Mouse (Mus musculus) embryonic facial prominence, embryonic 11.5 days (tissue): ENCODE results near the gene Ccdc141. TPM values are rescaled to one million over a fixed set of nuclear protein-coding genes. Genes with fewer than 3 reads are reported as not detected.

Experiments used
- ATAC-seq: fragments of 200-750 bp; cut with Nextera tagmentation; replicated peaks from 2 replicates; pipeline ENCODE4 v1.8.0; 2017; ENCODE audit warnings: low read depth; ENCODE audit not compliant: insufficient number of reproducible peaks, low FRiP score, low TSS enrichment
- DNase-seq: peaks from one replicate; pipeline ENCODE4 v3.0.0-alpha.2; 2015; ENCODE audit warnings: low spot score
- H3K27ac ChIP-seq: fragments of 300-500 bp; sonication (generic); replicated peaks from 2 replicates; pipeline ENCODE4 v1.5.1; 2014; ENCODE audit warnings: mild to moderate bottlenecking, low read depth, low read length, control low read depth
- H3K27me3 ChIP-seq: fragments of 300-500 bp; sonication (generic); 2 replicates; pipeline ENCODE4 v1.6.1; 2014; ENCODE audit warnings: mild to moderate bottlenecking, low read length, moderate library complexity, mixed read lengths; ENCODE audit not compliant: control insufficient read depth, insufficient read depth
- H3K36me3 ChIP-seq: fragments of 300-500 bp; sonication (generic); replicated peaks from 2 replicates; pipeline ENCODE4 v1.6.1; 2014; ENCODE audit warnings: low read depth, mild to moderate bottlenecking, low read length, moderate library complexity, mixed read lengths; ENCODE audit not compliant: control insufficient read depth, insufficient read depth
- H3K4me1 ChIP-seq: fragments of 300-500 bp; sonication (generic); 2 replicates; pipeline ENCODE4 v1.6.1; 2014; ENCODE audit warnings: low read length, mixed read lengths; ENCODE audit not compliant: control insufficient read depth, insufficient read depth
- H3K4me2 ChIP-seq: fragments of 300-500 bp; sonication (generic); 2 replicates; pipeline ENCODE4 v1.6.1; 2014; ENCODE audit warnings: low read depth, mild to moderate bottlenecking, control low read depth, low read length, moderate library complexity
- H3K4me3 ChIP-seq: fragments of 300-500 bp; sonication (generic); 2 replicates; pipeline ENCODE4 v1.5.1; 2014; ENCODE audit warnings: low read depth, low read length, control low read depth
- H3K9ac ChIP-seq: fragments of 300-500 bp; sonication (generic); replicated peaks from 2 replicates; pipeline ENCODE4 v1.6.1; 2014; ENCODE audit warnings: mild to moderate bottlenecking, control low read depth, low read length
- H3K9me3 ChIP-seq: fragments of 300-500 bp; sonication (generic); replicated peaks from 2 replicates; pipeline ENCODE4 v1.6.1; 2016; ENCODE audit warnings: mild to moderate bottlenecking, low read length, inconsistent platforms, mixed read lengths; ENCODE audit not compliant: control insufficient read depth
- WGBS: fragments of 180-500 bp; shearing (Covaris S2); extraction: QIAGEN DNeasy Blood & Tissue Kit; methylation state at CpG from one replicate; pipeline ENCODE4 v1.1.7; 2014; 5-methylcytosine and 5-hydroxymethylcytosine counted together
- polyA plus RNA-seq: library from polyadenylated mRNA; unstranded; fragments of >200 nt; fragmentation: Nextera tagmentation; extraction: Ambion mirVana; gene quantifications from 2 replicates; pipeline ENCODE4 v1.2.1, GENCODE M21; 2014

Gene Ccdc141
- polyA plus RNA-seq, 1 experiment from 2014 or later: 5.6 TPM

DNA sequence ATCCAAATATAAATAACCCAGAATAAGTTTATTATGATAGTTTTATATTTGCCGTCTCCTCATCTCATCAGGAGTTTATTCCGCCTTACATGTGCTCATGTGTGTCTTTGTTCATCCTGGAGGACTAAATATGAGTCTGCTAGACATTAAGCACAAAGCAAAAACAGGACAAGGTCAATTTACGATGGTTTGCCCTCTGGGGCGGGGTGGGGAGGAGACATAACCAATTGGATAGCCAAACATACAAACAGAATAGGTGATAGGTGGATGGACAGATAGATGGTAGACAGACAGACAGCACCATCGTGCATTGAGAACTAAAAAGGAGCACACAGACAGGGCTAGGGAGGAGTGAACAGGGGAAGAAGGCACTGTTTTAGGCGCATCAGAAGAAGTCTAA lies 3.4 kb upstream of the Ccdc141 start:
- Histone ChIP-seq H3K4me1 (no peaks in the 10 kb centered on the region; the same call in 1 of the 2 replicates), H3K4me3 (no peak overlapping the region), H3K4me2 (no peak overlapping the region), H3K9ac (no peak overlapping the region), H3K36me3 (no peaks in the 10 kb centered on the region), H3K27ac (no peak overlapping the region), H3K9me3 (no peaks in the 10 kb centered on the region), H3K27me3 (no peaks in the 10 kb centered on the region)
- WGBS: 79% methylated on average over 6 of the region's 6 CpGs
- no peak for DNase-seq
- no peak for ATAC-seq

DNA sequence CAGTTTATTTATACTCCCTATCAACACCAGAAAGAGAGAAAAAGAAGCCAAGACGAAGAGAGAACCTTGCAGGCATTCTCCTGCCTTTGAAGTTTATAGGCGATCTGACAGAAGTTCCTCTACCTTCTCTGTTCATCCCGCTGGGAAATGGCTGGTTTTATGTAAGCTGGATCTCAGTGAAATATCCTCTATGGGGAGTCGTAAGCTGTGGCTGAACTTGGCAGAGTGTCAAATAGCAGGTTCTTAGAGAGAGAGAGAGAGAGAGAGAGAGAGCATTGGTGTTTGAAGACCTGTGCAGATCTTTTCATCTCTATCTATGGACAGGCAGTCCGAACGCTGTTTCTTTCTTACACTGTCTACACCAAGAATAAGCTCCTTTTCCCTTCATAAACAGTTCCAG lies 2.9 kb upstream of the Ccdc141 start:
- H3K4me3 ChIP-seq: no peak overlapping the region
- no peaks in the 10 kb centered on the region for H3K36me3 ChIP-seq
- no peak overlapping the region for H3K4me2 ChIP-seq
- no peak overlapping the region for H3K9ac ChIP-seq
- H3K27me3 ChIP-seq: no peaks in the 10 kb centered on the region
- no peaks in the 10 kb centered on the region for H3K9me3 ChIP-seq
- DNase-seq (no peak), ATAC-seq (no peak)
- no peak overlapping the region for H3K27ac ChIP-seq
- WGBS: 61% methylated on average over 6 of the region's 6 CpGs
- H3K4me1 ChIP-seq: no peaks in the 10 kb centered on the region; the same call in 1 of the 2 replicates

DNA sequence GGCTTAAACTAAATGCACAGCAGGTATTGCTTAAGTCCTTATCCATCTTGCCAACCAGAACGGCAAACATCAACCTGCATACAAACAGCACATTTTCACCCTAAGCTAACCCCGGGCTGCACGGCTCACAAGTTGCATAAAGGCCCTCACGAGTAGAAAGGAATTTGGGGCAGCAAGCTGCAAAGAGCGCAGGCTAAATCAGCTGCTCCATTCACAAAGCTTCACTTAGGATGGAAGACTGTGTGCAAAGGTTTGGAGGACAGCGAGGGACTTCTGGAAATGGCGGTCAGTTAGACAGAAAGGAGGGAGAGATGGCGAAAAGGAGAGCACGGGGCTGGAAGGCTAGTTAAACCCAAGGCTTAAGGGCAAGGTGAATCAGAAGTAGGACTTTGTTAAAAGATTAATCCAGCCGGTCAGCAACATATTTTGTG lies 1.8 kb upstream of the Ccdc141 start:
- no peaks in the 10 kb centered on the region for H3K36me3 ChIP-seq
- H3K4me1 ChIP-seq: no peaks in the 10 kb centered on the region; the same call in 1 of the 2 replicates
- H3K9me3 ChIP-seq: no peaks in the 10 kb centered on the region
- WGBS: 40% methylated on average over 10 of the region's 10 CpGs
- ATAC-seq: no peak
- no peak for DNase-seq
- 0 out of 2 replicates have a peak overlapping the region, but pooled peaks have one; percentile 17 for H3K27ac ChIP-seq
- H3K4me3 ChIP-seq: no peak overlapping the region
- H3K9ac ChIP-seq: no peak overlapping the region
- no peaks in the 10 kb centered on the region for H3K27me3 ChIP-seq
- H3K4me2 ChIP-seq: 0 out of 2 replicates have a peak overlapping the region, but pooled peaks have one; percentile 3

GRCm38 (mm10) chr2:77171444-77172240 lies 1.2 kb upstream of the Ccdc141 start:
- H3K4me3 ChIP-seq: no peak overlapping the region
- H3K9me3 ChIP-seq: no peaks in the 10 kb centered on the region
- ATAC-seq: peak; percentile 54
- peak overlapping the region; percentile 17 for H3K4me2 ChIP-seq
- no peaks in the 10 kb centered on the region for H3K27me3 ChIP-seq
- no peak overlapping the region; the same call in 1 of the 2 replicates for H3K9ac ChIP-seq
- DNase-seq: peak; percentile 39
- H3K36me3 ChIP-seq: no peaks in the 10 kb centered on the region
- 0 out of 2 replicates have a peak overlapping the region, but pooled peaks have one; percentile 17 for H3K27ac ChIP-seq
- no peaks in the 10 kb centered on the region; the same call in 1 of the 2 replicates for H3K4me1 ChIP-seq
- 42% methylated on average over 23 of the region's 23 CpGs for WGBS

DNA sequence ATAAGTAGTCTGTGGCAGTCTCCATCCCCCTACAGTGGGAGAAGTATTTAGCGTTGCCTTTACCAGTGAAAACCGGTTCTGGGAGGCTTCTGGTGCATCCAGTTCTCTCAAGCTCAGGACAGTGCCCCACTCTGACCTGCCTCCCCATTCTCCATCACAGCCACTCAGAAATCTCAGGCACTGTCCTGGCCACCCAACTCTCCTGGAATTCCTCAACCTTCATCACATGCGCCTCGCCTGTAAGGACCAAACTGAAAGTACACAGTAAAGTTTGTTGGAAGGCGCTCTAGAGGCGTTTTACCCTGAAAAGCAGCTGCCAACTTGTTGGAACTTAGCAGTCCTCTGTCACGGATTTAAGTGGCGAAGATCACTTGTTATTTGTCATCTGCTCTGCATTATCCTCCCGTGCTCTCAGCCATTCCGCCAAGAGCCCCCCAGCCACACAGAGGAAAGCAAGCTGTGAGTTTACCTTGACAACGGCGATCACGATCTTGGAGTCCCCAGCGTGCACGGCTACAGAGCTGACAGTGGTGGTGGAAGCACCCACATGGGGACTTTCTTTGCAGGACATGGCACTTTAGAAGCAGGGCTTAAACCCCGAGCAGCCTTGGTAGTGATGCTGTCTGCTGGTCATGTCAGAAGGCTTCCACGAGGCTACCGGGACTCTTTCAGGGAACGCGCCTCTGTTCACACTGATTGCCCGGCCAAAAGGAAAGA lies 362 bp downstream of the Ccdc141 start:
- no peaks in the 10 kb centered on the region for H3K36me3 ChIP-seq
- peak overlapping the region; percentile 68 for H3K4me2 ChIP-seq
- ATAC-seq (peak; percentile 64), DNase-seq (peak; percentile 61)
- no peak overlapping the region; the same call in 1 of the 2 replicates for H3K27ac ChIP-seq
- H3K9me3 ChIP-seq: no peaks in the 10 kb centered on the region
- WGBS: 2% methylated on average over 21 of the region's 21 CpGs
- peak overlapping the region; percentile 34 for H3K4me3 ChIP-seq
- no peaks in the 10 kb centered on the region for H3K27me3 ChIP-seq
- peak overlapping the region; percentile 51 for H3K9ac ChIP-seq
- no peaks in the 10 kb centered on the region; the same call in 1 of the 2 replicates for H3K4me1 ChIP-seq

- DNase-seq (no peak), ATAC-seq (no peak)
- Histone ChIP-seq H3K4me1 (no peaks in the 10 kb centered on the region; the same call in 1 of the 2 replicates), H3K4me3 (no peak overlapping the region; the same call in 1 of the 2 replicates), H3K9ac (no peak overlapping the region), H3K9me3 (no peaks in the 10 kb centered on the region), H3K4me2 (no peak overlapping the region), H3K27me3 (no peaks in the 10 kb centered on the region), H3K36me3 (no peaks in the 10 kb centered on the region), H3K27ac (no peak overlapping the region)
- WGBS: 77% methylated on average over 4 of the region's 4 CpGs
Measured at GRCm38 (mm10) chr2:77169218-77169617, 1.2 kb downstream of the Ccdc141 start.

- Histone ChIP-seq H3K27me3 (no peaks in the 10 kb centered on the region), H3K4me3 (no peak overlapping the region), H3K9me3 (no peaks in the 10 kb centered on the region), H3K27ac (no peak overlapping the region), H3K4me1 (no peaks in the 10 kb centered on the region; the same call in 1 of the 2 replicates), H3K9ac (no peak overlapping the region), H3K36me3 (no peaks in the 10 kb centered on the region), H3K4me2 (no peak overlapping the region)
- DNase-seq (no peak), ATAC-seq (no peak)
- 92% methylated on average over 7 of the region's 7 CpGs for WGBS
Measured at GRCm38 (mm10) chr2:77168781-77169180, 1.7 kb downstream of the Ccdc141 start.
